Mouse (Mus musculus) CH12.LX (cell line): ENCODE measurements around the gene Mb. TPM values are rescaled to one million over a fixed set of nuclear protein-coding genes. Genes with fewer than 3 reads are reported as not detected.

Source experiments
- DNase-seq: peaks from one replicate; pipeline ENCODE4 v3.0.0-alpha.2; 2013; ENCODE audit errors: extremely low read depth
- H3K27ac ChIP-seq: 2 replicates; pipeline ENCODE4 v1.5.1; 2012; ENCODE audit warnings: low read depth, mild to moderate bottlenecking, control low read depth, moderate library complexity; ENCODE audit not compliant: insufficient read depth
- H3K27me3 ChIP-seq: replicated peaks from 2 replicates; pipeline ENCODE3; 2012; ENCODE audit warnings: inconsistent platforms
- H3K36me3 ChIP-seq, 2 experiments: replicated peaks in 1 of 2; 2 replicates each; pipeline versions ENCODE3 to v1.6.1; 2012; ENCODE audit warnings: inconsistent platforms in 1 of 2, low read length in 1 of 2, mild to moderate bottlenecking in 1 of 2, mixed read lengths in 1 of 2, moderate library complexity in 1 of 2; ENCODE audit not compliant: control insufficient read depth in 1 of 2, insufficient read depth in 1 of 2
- H3K4me1 ChIP-seq, 2 experiments: 2 replicates each; pipeline ENCODE4 v1.6.1; 2012; ENCODE audit warnings: inconsistent platforms in 1 of 2, moderate library complexity in 1 of 2; ENCODE audit not compliant: insufficient read depth in 2 of 2, control insufficient read depth in 1 of 2
- H3K4me2 ChIP-seq: 2 replicates; pipeline ENCODE4 v1.6.1; 2012; ENCODE audit warnings: low read depth, mild to moderate bottlenecking, control low read depth; ENCODE audit not compliant: poor library complexity, insufficient read depth, severe bottlenecking
- H3K4me3 ChIP-seq, 3 experiments: fragments of 150-350 bp in 1 of 3; sonication (generic) in 1 of 3; replicated peaks in 1 of 3; 2 replicates each; pipeline versions ENCODE3 to v1.5.1; 2011 to 2012; ENCODE audit warnings: low read depth in 2 of 3, low read length in 2 of 3, mild to moderate bottlenecking in 2 of 3, moderate library complexity in 2 of 3, control low read depth in 1 of 3, improper control_type of control experiment in 1 of 3, inconsistent platforms in 1 of 3, mixed read lengths in 1 of 3; ENCODE audit not compliant: poor library complexity in 1 of 3
- H3K79me2 ChIP-seq: replicated peaks from 2 replicates; pipeline ENCODE4 v1.6.1; 2012; ENCODE audit warnings: mild to moderate bottlenecking, moderate library complexity; ENCODE audit not compliant: control insufficient read depth, poor library complexity, insufficient read depth, severe bottlenecking; ENCODE audit errors: extremely low read depth
- H3K9ac ChIP-seq: 2 replicates; pipeline ENCODE4 v1.6.1; 2012; ENCODE audit warnings: low read depth, mild to moderate bottlenecking, control low read depth, moderate library complexity; ENCODE audit not compliant: insufficient read depth
- H3K9me3 ChIP-seq: replicated peaks from 2 replicates; pipeline ENCODE3; 2012; ENCODE audit warnings: low read length, inconsistent platforms, mixed read lengths
- CTCF ChIP-seq, 2 experiments: IDR thresholded peaks in 1 of 2; conservative IDR thresholded peaks in 1 of 2; 2 replicates each; pipeline ENCODE4 v1.5.1; 2011 to 2012; ENCODE audit warnings: low read depth in 2 of 2, low read length in 2 of 2, improper control_type of control experiment in 1 of 2, inconsistent platforms in 1 of 2, mild to moderate bottlenecking in 1 of 2, moderate library complexity in 1 of 2
- ELF1 ChIP-seq: IDR thresholded peaks from 2 replicates; pipeline ENCODE4 v1.6.1; 2014; ENCODE audit warnings: low read depth, mild to moderate bottlenecking, inconsistent platforms, low read length, improper control_type of control experiment
- ETS1 ChIP-seq: conservative IDR thresholded peaks from 2 replicates; pipeline ENCODE4 v1.6.1; 2012; ENCODE audit warnings: low read depth, mild to moderate bottlenecking, inconsistent platforms, low read length, improper control_type of control experiment, moderate library complexity
- IRF4 ChIP-seq: IDR thresholded peaks from 2 replicates; pipeline ENCODE4 v1.6.1; 2014; ENCODE audit warnings: low read depth, mild to moderate bottlenecking, inconsistent platforms, low read length, improper control_type of control experiment
- JUN ChIP-seq: IDR thresholded peaks from 2 replicates; pipeline ENCODE4 v1.6.1; 2011; ENCODE audit warnings: low read depth, mild to moderate bottlenecking, low read length, improper control_type of control experiment, moderate library complexity; ENCODE audit not compliant: insufficient read depth
- MEF2A ChIP-seq: IDR thresholded peaks from 2 replicates; pipeline ENCODE4 v1.6.1; 2014; ENCODE audit warnings: low read depth, mild to moderate bottlenecking, inconsistent platforms, low read length, improper control_type of control experiment, borderline replicate concordance
- MXI1 ChIP-seq: IDR thresholded peaks from 2 replicates; pipeline ENCODE4 v1.6.1; 2011; ENCODE audit warnings: mild to moderate bottlenecking, low read depth, low read length, improper control_type of control experiment
- NELFE ChIP-seq: IDR thresholded peaks from 2 replicates; pipeline ENCODE4 v1.6.1; 2011; ENCODE audit warnings: low read depth, low read length, improper control_type of control experiment
- NRF1 ChIP-seq: IDR thresholded peaks from 2 replicates; pipeline ENCODE4 v1.6.1; 2014; ENCODE audit warnings: low read depth, mild to moderate bottlenecking, inconsistent platforms, low read length, improper control_type of control experiment, moderate library complexity
- PAX5 ChIP-seq: IDR thresholded peaks from 2 replicates; pipeline ENCODE4 v1.6.1; 2012; ENCODE audit warnings: low read length, inconsistent platforms, mixed read lengths
- RAD21 ChIP-seq: IDR thresholded peaks from 2 replicates; pipeline ENCODE4 v1.6.1; 2011; ENCODE audit warnings: low read depth, mild to moderate bottlenecking, low read length, improper control_type of control experiment, moderate library complexity
- SIN3A ChIP-seq: IDR thresholded peaks from 2 replicates; pipeline ENCODE4 v1.6.1; 2012; ENCODE audit warnings: low read length, improper control_type of control experiment, inconsistent platforms
- SMC3 ChIP-seq: IDR thresholded peaks from 2 replicates; pipeline ENCODE4 v1.6.1; 2011; ENCODE audit warnings: low read depth, low read length, improper control_type of control experiment
- TBP ChIP-seq: conservative IDR thresholded peaks from 2 replicates; pipeline ENCODE4 v1.6.1; 2011; ENCODE audit warnings: low read depth, low read length, improper control_type of control experiment
- UBTF ChIP-seq: IDR thresholded peaks from 2 replicates; pipeline ENCODE4 v1.6.1; 2012; ENCODE audit warnings: low read depth, mild to moderate bottlenecking, inconsistent platforms, low read length, improper control_type of control experiment, moderate library complexity
- dilution Hi-C: fragments of 300-500 bp; cut with MboI; formaldehyde crosslinking; loops from 2 replicates; pipeline ENCODE4 v1.14.3; 2020; ENCODE audit warnings: low sequenced_read_pairs; ENCODE audit not compliant: extremely low pct_unique_long_range_greater_than_20kb, extremely low pct_ligation_motif_present
- in situ Hi-C: fragments of 300-500 bp; cut with MboI; formaldehyde crosslinking; loops from 3 replicates; pipeline ENCODE4 v1.14.3; 2019; ENCODE audit warnings: low sequenced_read_pairs, low pct_ligation_motif_present, low pct_unique_long_range_greater_than_20kb, mixed read lengths
- polyA plus RNA-seq: library from polyadenylated mRNA; unstranded; fragments of >175 nt; gene quantifications from 2 replicates; pipeline ENCODE4 v1.2.1, GENCODE M21; 2012; ENCODE audit warnings: low read depth; ENCODE audit not compliant: insufficient read length
- total RNA-seq, 2 experiments: library from RNA; depleted of rRNA; stranded (reverse); fragments of 300-350 nt in 1 of 2; fragments of >200 nt in 1 of 2; gene quantifications; 2 replicates each; pipeline ENCODE4 v1.2.3; 2012 to 2014

Mb gene
- total and polyA plus RNA-seq, 3 experiments = not detected

DNA sequence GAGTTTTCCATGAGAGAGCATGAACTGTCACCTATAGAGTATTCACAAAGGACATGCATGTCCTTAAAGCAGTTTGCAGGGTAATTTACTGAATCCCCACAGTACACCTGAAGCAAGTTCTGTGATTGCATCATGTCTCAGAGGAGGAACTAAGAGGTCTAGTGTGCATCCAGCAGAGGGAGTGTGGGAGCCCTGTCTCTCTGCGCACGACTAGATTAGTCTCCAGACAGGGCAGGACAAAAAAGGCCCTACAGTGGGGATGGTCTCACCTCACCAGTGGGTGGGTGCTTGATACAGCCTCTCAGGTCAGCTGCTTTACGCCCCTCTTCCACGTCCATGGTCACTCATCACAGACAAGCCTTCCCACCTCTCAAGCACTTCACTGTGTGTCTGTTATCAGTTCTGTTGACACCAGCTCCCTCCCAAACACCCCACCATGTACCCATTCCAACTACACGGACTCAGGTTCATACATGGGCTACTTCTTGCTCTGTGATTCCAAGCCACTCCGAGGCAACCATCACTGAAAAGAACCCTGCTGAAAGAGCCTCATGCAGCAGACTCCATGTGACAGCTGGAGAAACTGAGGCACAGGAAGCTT, 31.6 kb downstream of the Mb start:
- Histone ChIP-seq H3K4me1 (peaks cover 7 to 9% of the 10 kb centered on the region in 2 experiments; a peak in 3 of 4 replicates), H3K9ac (no peak overlapping the region), H3K27me3 (peaks cover 96% of the 10 kb centered on the region), H3K27ac (no peak overlapping the region), H3K9me3 (no peaks in the 10 kb centered on the region), H3K4me2 (no peak overlapping the region), H3K36me3 (no peaks in the 10 kb centered on the region), H3K79me2 (no peaks in the 10 kb centered on the region), H3K4me3 (no peak overlapping the region)
- dilution Hi-C loops (no loop called here), in situ Hi-C loops (no loop called here)
- TF ChIP-seq RAD21 (peak; percentile 21), UBTF (no peak), ELF1 (no peak; the same call in 1 of the 2 replicates), NRF1 (no peak), SMC3 (peak; percentile 58), TBP (no peak), SIN3A (no peak), MXI1 (no peak), NELFE (no peak), CTCF (conservative IDR thresholded peaks at IDR 0.05 in 1 of 2, IDR thresholded peaks at IDR 0.05 in 1 of 2; ENCODE audit: low read depth in 2 of 2, low read length in 2 of 2) (peak; percentile 14 to 65; a peak in 2 of 4 replicates), MEF2A (no peak)
- DNase-seq = peak; percentile 50

- Histone ChIP-seq H3K9me3 (no peaks in the 10 kb centered on the region), H3K4me1 (peaks cover 7 to 9% of the 10 kb centered on the region in 2 experiments; a peak in 3 of 4 replicates), H3K27me3 (peaks cover 98% of the 10 kb centered on the region), H3K9ac (no peak overlapping the region), H3K27ac (no peak overlapping the region), H3K4me2 (no peak overlapping the region), H3K4me3 (no peak overlapping the region), H3K79me2 (no peaks in the 10 kb centered on the region), H3K36me3 (no peaks in the 10 kb centered on the region)
- dilution Hi-C loops (no loop called here), in situ Hi-C loops (no loop called here)
- no peak for DNase-seq
- no peak for TF ChIP-seq SMC3
- no peak for TF ChIP-seq PAX5
- TF ChIP-seq RAD21 = no peak
- TF ChIP-seq IRF4 = no peak
- TF ChIP-seq CTCF (conservative IDR thresholded peaks at IDR 0.05 in 1 of 2, IDR thresholded peaks at IDR 0.05 in 1 of 2; ENCODE audit: low read depth in 2 of 2, low read length in 2 of 2) = no peak
- no peak for TF ChIP-seq ETS1
- TF ChIP-seq NELFE = no peak
- no peak for TF ChIP-seq JUN
- no peak for TF ChIP-seq UBTF
Measured at GRCm38 (mm10) chr15:77017897-77018296, 32.6 kb downstream of the Mb start.
